Mouse (Mus musculus) erythroblast, embryonic 14.5 days (primary cell): Measurements from ENCODE around the gene 2210016F16Rik. TPM values are rescaled to one million over a fixed set of nuclear protein-coding genes. Genes with fewer than 3 reads are reported as not detected.
A peak's percentile ranks its signal among the peaks of the same experiment; 100 is the strongest.
"Not testable (repeated sequence)": the region's sequence is repeated elsewhere in the genome, so short reads cannot be mapped to it uniquely, and the experiment has no call there.

Source experiments
- H3K27me3 ChIP-seq: 2 replicates; pipeline ENCODE4 v1.6.1; 2012; ENCODE audit warnings: inconsistent platforms; ENCODE audit not compliant: control insufficient read depth
- H3K36me3 ChIP-seq: 2 replicates; pipeline ENCODE4 v1.6.1; 2012; ENCODE audit warnings: mild to moderate bottlenecking, inconsistent platforms; ENCODE audit not compliant: control insufficient read depth
- H3K4me1 ChIP-seq: 2 replicates; pipeline ENCODE4 v1.6.1; 2012; ENCODE audit warnings: inconsistent platforms; ENCODE audit not compliant: control insufficient read depth
- H3K4me3 ChIP-seq: replicated peaks from 2 replicates; pipeline ENCODE3; 2012; ENCODE audit warnings: moderate library complexity, mild to moderate bottlenecking, inconsistent platforms
- H3K9me3 ChIP-seq: 2 replicates; pipeline ENCODE4 v1.6.1; 2012; ENCODE audit warnings: low read length, inconsistent platforms, mixed read lengths; ENCODE audit not compliant: control insufficient read depth
- GATA1 ChIP-seq: IDR thresholded peaks from 2 replicates; pipeline ENCODE4 v1.6.1; 2012; ENCODE audit warnings: low read length, inconsistent platforms, mixed read lengths
- TAL1 ChIP-seq: IDR thresholded peaks from 3 replicates; pipeline ENCODE4 v1.6.1; 2012; ENCODE audit warnings: low read length, inconsistent platforms, mixed read lengths
- polyA plus RNA-seq: library from polyadenylated mRNA; stranded (reverse); fragments of >175 nt; gene quantifications from 2 replicates; pipeline ENCODE4 v1.2.3, GENCODE M21; 2012

Gene 2210016F16Rik
- polyA plus RNA-seq, 1 experiment, result 1.3 TPM

- peaks cover 30% of the 10 kb centered on the region for H3K4me1 ChIP-seq
- no peaks in the 10 kb centered on the region for H3K27me3 ChIP-seq
- peaks cover 61% of the 10 kb centered on the region for H3K36me3 ChIP-seq
- no peak for TF ChIP-seq TAL1
- TF ChIP-seq GATA1, result no peak
- H3K4me3 ChIP-seq, result peak overlapping the region; percentile 99
- no peaks in the 10 kb centered on the region for H3K9me3 ChIP-seq
Observed at GRCm38 (mm10) chr13:58402744-58403110, 17.7 kb upstream of the 2210016F16Rik start.

- TF ChIP-seq GATA1 (no peak), TAL1 (no peak)
- no peaks in the 10 kb centered on the region for H3K27me3 ChIP-seq
- H3K4me1 ChIP-seq, result peaks cover 32% of the 10 kb centered on the region
- H3K36me3 ChIP-seq, result peaks cover 61% of the 10 kb centered on the region
- H3K4me3 ChIP-seq, result peak within 1 kb of the TSS; percentile 99
- no peaks in the 10 kb centered on the region for H3K9me3 ChIP-seq
Observed at GRCm38 (mm10) chr13:58402003-58402743, 17.1 kb upstream of the 2210016F16Rik start, which contains the start of gene Rmi1. Rmi1 (plus strand) TSS chr13:58402248.

GRCm38 (mm10) chr13:58401135-58402002 is 16.3 kb upstream of the 2210016F16Rik start:
- H3K9me3 ChIP-seq, result no peaks in the 10 kb centered on the region
- peaks cover 62% of the 10 kb centered on the region for H3K36me3 ChIP-seq
- no peak for TF ChIP-seq GATA1
- no peak for TF ChIP-seq TAL1

GRCm38 (mm10) chr13:58400576-58400975 is 15.6 kb upstream of the 2210016F16Rik start:
- Histone ChIP-seq H3K4me1 (peaks cover 25% of the 10 kb centered on the region), H3K9me3 (no peaks in the 10 kb centered on the region), H3K4me3 (peak overlapping the region; percentile 99), H3K36me3 (peaks cover 62% of the 10 kb centered on the region), H3K27me3 (no peaks in the 10 kb centered on the region)
- TF ChIP-seq TAL1 (no peak), GATA1 (no peak)

More at GRCm38 (mm10) chr13:58401135-58402002, 16.3 kb upstream of the 2210016F16Rik start:
- Histone ChIP-seq H3K4me1 (peaks cover 29% of the 10 kb centered on the region), H3K27me3 (no peaks in the 10 kb centered on the region), H3K4me3 (peak overlapping the region; percentile 99)

- TF ChIP-seq GATA1, result no peak
- no peak for TF ChIP-seq TAL1
- H3K27me3 ChIP-seq, result no peaks in the 10 kb centered on the region
- peaks cover 12% of the 10 kb centered on the region for H3K4me1 ChIP-seq
- no peak overlapping the region for H3K4me3 ChIP-seq
- no peaks in the 10 kb centered on the region for H3K9me3 ChIP-seq
- H3K36me3 ChIP-seq, result peaks cover 81% of the 10 kb centered on the region
Observed at GRCm38 (mm10) chr13:58397651-58398050, 12.6 kb upstream of the 2210016F16Rik start.

- H3K27me3 ChIP-seq, H3K4me1 ChIP-seq, H3K9me3 ChIP-seq, H3K4me3 ChIP-seq: not testable (repeated sequence)
- peaks cover 97% of the 10 kb centered on the region for H3K36me3 ChIP-seq
Observed at GRCm38 (mm10) chr13:58394392-58394791, 9.4 kb upstream of the 2210016F16Rik start.

GRCm38 (mm10) chr13:58389324-58389951 is 4.4 kb upstream of the 2210016F16Rik start:
- Histone ChIP-seq H3K9me3 (no peaks in the 10 kb centered on the region), H3K36me3 (peaks cover 59% of the 10 kb centered on the region), H3K4me3 (no peak overlapping the region), H3K27me3 (no peaks in the 10 kb centered on the region), H3K4me1 (peaks cover 23% of the 10 kb centered on the region)
- no peak for TF ChIP-seq GATA1
- TF ChIP-seq TAL1, result no peak

- H3K27me3 ChIP-seq, result no peaks in the 10 kb centered on the region
- no peak for TF ChIP-seq TAL1
- no peak for TF ChIP-seq GATA1
- no peak overlapping the region for H3K4me3 ChIP-seq
- no peaks in the 10 kb centered on the region for H3K9me3 ChIP-seq
- H3K4me1 ChIP-seq, result peaks cover 29% of the 10 kb centered on the region
- peaks cover 50% of the 10 kb centered on the region for H3K36me3 ChIP-seq
Observed at GRCm38 (mm10) chr13:58388379-58388778, 3.4 kb upstream of the 2210016F16Rik start.

- Histone ChIP-seq H3K9me3 (no peaks in the 10 kb centered on the region), H3K4me3 (no peak overlapping the region), H3K4me1 (peaks cover 29% of the 10 kb centered on the region), H3K36me3 (peaks cover 49% of the 10 kb centered on the region), H3K27me3 (no peaks in the 10 kb centered on the region)
- TF ChIP-seq TAL1, result no peak
- TF ChIP-seq GATA1, result peak; percentile 65
Observed at GRCm38 (mm10) chr13:58387948-58388347, 2.9 kb upstream of the 2210016F16Rik start.
